Mouse (Mus musculus) liver, embryonic 14.5 days (tissue): Measurements from ENCODE around the gene Lcmt1.

Experiments
- CTCF ChIP-seq: IDR thresholded peaks from 2 replicates; pipeline ENCODE4 v1.5.1; 2016; ENCODE audit warnings: antibody characterized with exemption, low read depth, control low read depth
- EP300 ChIP-seq: IDR thresholded peaks from 2 replicates; pipeline ENCODE4 v1.6.1; 2016; ENCODE audit warnings: antibody characterized with exemption, low read depth

DNA sequence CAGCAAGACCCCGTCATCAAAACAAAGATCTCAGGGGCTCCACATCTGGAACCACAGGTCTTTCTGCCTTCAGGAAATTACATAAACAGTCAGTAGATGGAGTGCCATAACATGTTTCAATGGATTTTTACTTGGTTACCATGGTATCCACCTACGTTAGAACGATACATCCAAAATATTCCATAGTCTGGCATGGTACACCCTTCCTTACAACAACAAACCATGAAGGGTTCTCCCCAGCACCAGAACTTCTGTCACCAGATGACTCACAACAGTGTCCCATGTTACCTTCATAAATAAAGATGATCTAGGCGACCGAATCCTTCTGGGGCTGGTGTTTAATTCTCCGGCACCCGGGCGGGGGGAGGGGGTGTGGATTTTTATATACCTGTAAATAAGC lies 5.6 kb upstream of the Lcmt1 start:
- TF ChIP-seq CTCF (no peak), EP300 (no peak)
